Mouse (Mus musculus) erythroblast, embryonic 14.5 days (primary cell): Measurements from ENCODE around the gene Ptk6. TPM values are rescaled to one million over a fixed set of nuclear protein-coding genes. Genes with fewer than 3 reads are reported as not detected.
"Not testable (repeated sequence)": the region's sequence is repeated elsewhere in the genome, so short reads cannot be mapped to it uniquely, and the experiment has no call there.

Experiments used
- H3K27me3 ChIP-seq: 2 replicates; pipeline ENCODE4 v1.6.1; 2012; ENCODE audit warnings: inconsistent platforms; ENCODE audit not compliant: control insufficient read depth
- H3K36me3 ChIP-seq: 2 replicates; pipeline ENCODE4 v1.6.1; 2012; ENCODE audit warnings: mild to moderate bottlenecking, inconsistent platforms; ENCODE audit not compliant: control insufficient read depth
- H3K4me1 ChIP-seq: 2 replicates; pipeline ENCODE4 v1.6.1; 2012; ENCODE audit warnings: inconsistent platforms; ENCODE audit not compliant: control insufficient read depth
- H3K4me3 ChIP-seq: replicated peaks from 2 replicates; pipeline ENCODE3; 2012; ENCODE audit warnings: moderate library complexity, mild to moderate bottlenecking, inconsistent platforms
- H3K9me3 ChIP-seq: 2 replicates; pipeline ENCODE4 v1.6.1; 2012; ENCODE audit warnings: low read length, inconsistent platforms, mixed read lengths; ENCODE audit not compliant: control insufficient read depth
- GATA1 ChIP-seq: IDR thresholded peaks from 2 replicates; pipeline ENCODE4 v1.6.1; 2012; ENCODE audit warnings: low read length, inconsistent platforms, mixed read lengths
- TAL1 ChIP-seq: IDR thresholded peaks from 3 replicates; pipeline ENCODE4 v1.6.1; 2012; ENCODE audit warnings: low read length, inconsistent platforms, mixed read lengths
- polyA plus RNA-seq: library from polyadenylated mRNA; stranded (reverse); fragments of >175 nt; gene quantifications from 2 replicates; pipeline ENCODE4 v1.2.3, GENCODE M21; 2012

The Ptk6 gene
- polyA plus RNA-seq, 1 experiment = not detected

DNA sequence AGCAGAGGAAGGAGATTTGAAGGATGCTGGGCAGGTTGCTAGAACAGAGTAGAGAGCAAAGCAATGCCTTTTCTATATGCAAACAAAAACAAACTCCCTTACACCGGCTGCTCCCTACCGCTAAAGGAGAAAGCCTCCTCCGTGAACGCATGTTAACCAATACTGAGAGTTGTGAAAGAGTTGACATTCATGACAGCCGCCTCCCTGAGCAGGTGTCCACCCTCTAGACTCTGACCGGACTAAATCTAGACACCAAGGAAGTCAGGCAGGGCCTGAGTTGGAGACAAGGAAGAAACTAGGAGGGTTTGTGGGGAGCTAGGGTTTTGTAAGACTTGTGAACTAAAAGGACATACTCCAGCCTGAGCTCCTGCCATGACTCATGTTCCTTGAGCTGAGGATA is 297 bp upstream of the Ptk6 start:
- Histone ChIP-seq H3K36me3 (peaks cover 5% of the 10 kb centered on the region), H3K27me3 (peaks cover 47% of the 10 kb centered on the region), H3K4me1 (peaks cover 73% of the 10 kb centered on the region), H3K4me3 (no peak overlapping the region), H3K9me3 (no peaks in the 10 kb centered on the region)
- TF ChIP-seq GATA1 (no peak), TAL1 (no peak)

GRCm38 (mm10) chr2:181201606-181202005 is 983 bp downstream of the Ptk6 start:
- no peak overlapping the region for H3K4me3 ChIP-seq
- no peaks in the 10 kb centered on the region; the same call in 1 of the 2 replicates for H3K36me3 ChIP-seq
- peaks cover 66% of the 10 kb centered on the region for H3K4me1 ChIP-seq
- H3K9me3 ChIP-seq = no peaks in the 10 kb centered on the region
- peaks cover 52% of the 10 kb centered on the region for H3K27me3 ChIP-seq
- TF ChIP-seq GATA1 (no peak), TAL1 (no peak)

DNA sequence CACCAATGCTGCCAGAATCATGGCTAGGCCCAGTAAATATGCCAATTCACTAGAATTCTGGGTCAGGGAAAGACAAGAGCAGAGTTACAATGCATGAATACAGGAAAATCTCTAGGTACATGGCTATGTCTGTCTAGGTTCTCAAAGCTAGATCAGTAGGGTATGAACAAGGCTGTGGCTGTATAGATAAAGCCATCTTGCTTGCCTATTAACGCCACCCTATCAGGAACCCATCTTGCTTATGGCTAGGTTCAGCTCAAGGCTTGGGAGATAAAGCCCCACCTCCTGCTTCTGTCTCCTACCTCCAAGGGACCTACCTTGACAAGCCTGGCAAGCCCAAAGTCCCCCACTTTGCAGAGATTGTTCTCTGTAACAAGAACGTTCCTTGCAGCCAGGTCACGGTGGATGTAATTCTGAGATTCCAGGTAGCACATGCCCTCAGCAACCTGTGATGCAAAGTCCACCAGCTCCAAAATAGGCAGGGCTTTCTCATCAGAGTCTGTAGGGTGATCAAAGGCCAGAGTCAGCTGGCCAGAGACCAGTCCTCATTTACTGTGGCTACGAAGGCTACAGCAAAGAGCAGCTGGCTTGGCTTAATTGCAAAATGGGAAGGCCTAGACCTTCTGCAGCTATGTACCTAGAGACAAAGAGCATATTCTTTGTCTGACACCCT is 5.8 kb downstream of the Ptk6 start:
- peaks cover 31% of the 10 kb centered on the region for H3K4me1 ChIP-seq
- H3K27me3 ChIP-seq = peaks cover 81% of the 10 kb centered on the region
- H3K4me3 ChIP-seq = no peak overlapping the region
- H3K36me3 ChIP-seq = no peaks in the 10 kb centered on the region
- no peak for TF ChIP-seq GATA1
- H3K9me3 ChIP-seq = no peaks in the 10 kb centered on the region

DNA sequence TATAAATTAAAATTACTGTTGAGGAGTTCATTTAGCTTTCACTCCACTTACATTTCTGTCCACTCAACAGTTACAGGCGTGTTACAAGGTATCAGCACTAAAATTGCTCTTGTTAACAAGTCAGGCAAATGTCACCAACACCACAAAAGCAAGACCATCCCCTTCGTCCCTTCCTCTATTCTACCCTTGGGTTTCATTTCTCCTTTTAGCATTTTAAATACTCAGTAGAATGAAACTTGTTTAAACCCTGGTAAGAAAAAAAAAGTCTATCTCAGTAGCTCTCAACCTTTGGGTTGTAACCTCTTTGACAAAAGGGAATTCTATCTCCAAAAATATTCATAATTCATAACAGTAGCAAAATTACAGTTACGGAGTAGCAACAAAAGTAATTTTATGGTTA is 9.5 kb downstream of the Ptk6 start:
- Histone ChIP-seq H3K4me3 (no peak overlapping the region), H3K4me1 (peaks cover 31% of the 10 kb centered on the region), H3K27me3 (peaks cover 51% of the 10 kb centered on the region), H3K9me3 (no peaks in the 10 kb centered on the region), H3K36me3 (peaks cover 14% of the 10 kb centered on the region)
- no peak for TF ChIP-seq GATA1
- TF ChIP-seq TAL1 = no peak

DNA sequence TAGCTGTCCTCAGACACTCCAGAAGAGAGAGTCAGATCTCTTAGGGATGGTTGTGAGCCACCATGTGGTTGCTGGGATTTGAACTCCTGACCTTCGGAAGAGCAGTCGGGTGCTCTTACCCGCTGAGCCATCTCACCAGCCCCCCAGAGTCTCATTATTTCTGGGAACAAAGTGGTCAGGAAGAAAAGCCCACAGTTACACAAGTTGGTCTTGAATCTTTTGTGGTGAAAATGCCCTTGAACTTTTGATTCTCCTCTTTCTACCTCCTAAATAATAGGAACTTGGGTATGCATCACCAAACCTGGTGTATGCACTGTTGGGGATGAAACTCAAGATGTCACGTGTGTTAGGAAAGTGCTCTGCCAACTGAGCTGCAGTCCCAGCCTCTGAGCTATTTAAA is 10.7 kb downstream of the Ptk6 start:
- Histone ChIP-seq H3K4me1 (peaks cover 38% of the 10 kb centered on the region), H3K9me3 (no peaks in the 10 kb centered on the region), H3K4me3 (no peak overlapping the region), H3K27me3 (peaks cover 47% of the 10 kb centered on the region), H3K36me3 (peaks cover 14% of the 10 kb centered on the region)
- TF ChIP-seq TAL1 (no peak), GATA1 (no peak)

DNA sequence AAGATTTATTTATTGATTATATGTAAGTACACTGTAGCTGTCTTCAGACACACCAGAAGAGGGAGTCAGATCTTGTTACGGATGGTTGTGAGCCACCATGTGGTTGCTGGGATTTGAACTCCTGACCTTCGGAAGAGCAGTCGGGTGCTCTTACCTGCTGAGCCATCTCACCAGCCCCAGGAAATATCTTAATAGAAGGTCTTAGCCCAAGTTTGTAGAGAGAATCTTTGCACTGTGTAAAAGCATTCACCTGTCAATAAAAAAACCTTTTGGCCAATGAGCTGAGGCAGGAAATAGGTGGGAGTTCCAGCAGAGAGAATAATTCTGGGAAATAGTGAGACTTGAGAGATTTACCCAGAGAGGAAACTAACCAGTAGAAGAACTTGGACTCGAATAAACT is 11.2 kb downstream of the Ptk6 start:
- Histone ChIP-seq H3K36me3 (peaks cover 14% of the 10 kb centered on the region), H3K4me1 (peaks cover 38% of the 10 kb centered on the region), H3K27me3 (peaks cover 43% of the 10 kb centered on the region)
- not testable (repeated sequence) for H3K4me3 ChIP-seq, H3K9me3 ChIP-seq

GRCm38 (mm10) chr2:181189321-181189720 is 13.3 kb downstream of the Ptk6 start:
- H3K27me3 ChIP-seq = peaks cover 31% of the 10 kb centered on the region
- peaks cover 14% of the 10 kb centered on the region for H3K36me3 ChIP-seq
- H3K4me3 ChIP-seq = no peak overlapping the region
- TF ChIP-seq TAL1 = no peak
- no peak for TF ChIP-seq GATA1
- H3K9me3 ChIP-seq = no peaks in the 10 kb centered on the region
- peaks cover 33% of the 10 kb centered on the region for H3K4me1 ChIP-seq

DNA sequence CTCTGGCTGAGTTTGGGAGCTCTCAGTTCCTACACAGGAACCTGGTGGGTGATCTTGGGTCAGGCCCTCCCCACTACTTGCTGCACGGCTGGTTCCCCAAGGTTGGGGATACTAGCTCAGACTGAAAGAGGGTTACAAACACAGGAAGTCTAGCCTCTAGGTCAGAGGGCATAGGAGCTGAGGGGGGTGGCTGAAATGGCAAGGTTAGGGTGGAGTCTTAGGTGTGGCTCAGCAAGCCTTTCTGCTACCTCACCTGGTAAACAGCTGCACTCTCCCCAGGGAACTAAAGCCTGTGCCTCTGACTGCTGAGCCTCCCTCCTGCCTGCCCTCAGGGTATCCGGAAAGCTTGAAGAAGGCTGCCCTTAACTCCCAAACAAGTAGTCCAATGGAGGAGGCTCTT is 13.9 kb downstream of the Ptk6 start:
- H3K4me3 ChIP-seq = peak overlapping the region; percentile 51
- TF ChIP-seq TAL1 = no peak
- no peak for TF ChIP-seq GATA1
- no peaks in the 10 kb centered on the region for H3K9me3 ChIP-seq
- peaks cover 33% of the 10 kb centered on the region for H3K4me1 ChIP-seq
- H3K27me3 ChIP-seq = peaks cover 24% of the 10 kb centered on the region
- peaks cover 14% of the 10 kb centered on the region for H3K36me3 ChIP-seq

DNA sequence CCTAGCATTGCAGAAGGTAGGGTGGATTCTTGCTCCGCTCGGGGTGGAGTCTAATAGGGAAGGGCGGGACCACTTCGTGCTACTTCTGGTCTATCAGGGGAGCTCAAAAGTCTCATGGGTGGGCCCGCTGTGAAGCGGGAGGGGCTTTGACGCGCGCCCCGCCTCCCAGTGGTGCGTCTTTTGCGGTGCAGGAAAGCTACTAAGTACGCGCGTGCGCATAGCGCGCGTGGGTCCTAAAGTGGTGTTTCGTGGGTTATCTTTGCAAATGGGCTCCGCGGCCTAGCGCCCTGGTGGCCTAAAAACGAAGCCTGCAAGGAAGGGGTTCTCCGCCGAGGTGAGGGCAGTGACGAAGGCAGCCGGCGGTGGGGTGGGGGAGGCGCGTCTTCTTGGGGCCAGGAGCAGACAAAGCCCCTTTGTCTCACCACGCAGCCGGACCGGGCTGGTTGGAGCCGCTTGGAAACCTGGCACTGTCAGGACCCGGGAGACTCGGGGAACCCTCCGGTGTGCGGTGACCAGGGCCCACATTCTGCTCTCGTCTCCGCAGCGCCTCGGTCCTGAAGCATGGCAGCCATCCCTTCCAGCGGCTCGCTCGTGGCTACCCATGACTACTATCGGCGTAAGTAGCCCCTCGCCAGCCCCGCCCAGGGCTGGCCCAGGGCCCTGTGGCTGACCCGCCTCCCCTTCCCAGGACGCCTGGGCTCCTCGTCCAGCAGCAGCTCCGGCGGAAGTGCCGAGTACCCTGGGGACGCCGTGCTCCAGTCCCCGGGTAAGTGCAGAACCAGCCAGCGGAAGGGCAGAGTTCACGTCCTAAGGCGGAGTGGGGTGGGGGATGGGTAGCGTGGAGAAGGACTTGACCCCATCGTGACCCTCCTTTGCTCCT is 15.2 kb downstream of the Ptk6 start, which contains the start of gene Ppdpf:
Gene Ppdpf, plus strand, starts transcription at position 127 of the 880 bp plus-strand sequence.
- TF ChIP-seq GATA1 (no peak), TAL1 (no peak)
- H3K4me1 ChIP-seq = peaks cover 33% of the 10 kb centered on the region

DNA sequence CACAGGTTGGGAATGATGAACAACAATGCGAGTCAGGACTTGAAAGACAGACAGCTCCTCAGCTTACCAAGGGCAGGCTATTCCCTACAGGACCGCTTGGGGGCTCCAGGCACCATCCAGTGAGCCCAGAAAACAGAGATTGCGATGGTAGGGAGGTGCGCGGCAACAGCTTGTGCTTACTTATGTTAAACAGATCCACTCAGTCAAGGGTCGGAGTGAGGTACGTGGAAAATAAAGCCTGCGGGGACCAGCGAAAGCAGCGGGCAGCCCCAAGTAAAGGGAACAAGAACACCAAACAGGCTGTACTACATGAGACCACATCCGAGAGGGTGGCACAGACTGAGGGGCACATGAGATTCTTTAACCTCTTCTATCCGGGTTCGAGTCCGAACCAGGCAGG is 16.0 kb downstream of the Ptk6 start:
- Histone ChIP-seq H3K4me1 (peaks cover 33% of the 10 kb centered on the region), H3K4me3 (peak overlapping the region; percentile 92)

More for the DNA sequence above, 15.2 kb downstream of the Ptk6 start, which contains the start of gene Ppdpf:
- Histone ChIP-seq H3K36me3 (peaks cover 14% of the 10 kb centered on the region), H3K27me3 (peaks cover 11% of the 10 kb centered on the region), H3K4me3 (peak within 1 kb of the TSS; percentile 92), H3K9me3 (no peaks in the 10 kb centered on the region)

More for the DNA sequence above, 16.0 kb downstream of the Ptk6 start:
- TF ChIP-seq TAL1 = no peak
- no peak for TF ChIP-seq GATA1
- Histone ChIP-seq H3K27me3 (peaks cover 6% of the 10 kb centered on the region), H3K9me3 (no peaks in the 10 kb centered on the region), H3K36me3 (peaks cover 14% of the 10 kb centered on the region)
